Comparison of ENCODE assay signal across 26 mouse cellular contexts in the genomic region with DNA sequence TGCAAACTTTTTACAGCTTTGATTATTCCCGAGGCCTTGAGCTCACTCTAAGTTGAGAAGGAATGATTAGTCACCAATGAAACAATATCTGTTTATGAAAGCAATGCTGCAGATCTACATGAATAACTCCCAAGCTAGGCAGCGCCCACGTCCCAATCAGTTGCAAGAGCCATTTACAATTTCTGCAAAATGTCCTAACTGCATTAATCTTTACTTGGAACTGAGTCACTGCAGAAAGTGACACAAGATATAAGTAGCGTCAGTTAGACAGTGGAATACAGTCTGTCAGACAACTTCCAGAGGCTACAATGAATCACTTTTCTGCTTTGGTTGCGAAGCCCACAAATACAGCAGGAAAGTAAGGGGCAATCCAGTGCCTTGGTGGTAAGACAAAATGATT.
"Had no signal": no experiment of that assay in that cellular context is flagged by ENCODE, and none has a peak within 500 bp of the region (broad histone marks: within the 10 kb centered on the region; RNA-seq: fewer than 3 reads in every experiment).

No protein-coding gene starts in this region.

- DNase-seq: gastrocnemius, postnatal 14 days; gastrocnemius, postnatal 36 days; heart, adult 11 months; heart, adult 2 months; heart, postnatal 14 days; heart, postnatal 36 days; kidney, adult 11 months; kidney, adult 2 months; kidney, adult 9 months; kidney, postnatal 14 days; kidney, postnatal 36 days; layer of hippocampus, adult 9-11 months; layer of hippocampus, postnatal 36 days; left cerebral cortex, postnatal 4 days; liver, embryonic 13.5 days had no signal

- ATAC-seq: hindbrain, postnatal 0 days; intestine, embryonic 16.5 days had no signal

- H3K4me3 ChIP-seq: heart, adult 2 months; heart, embryonic 13.5 days; heart, embryonic 15.5 days; hindbrain, embryonic 13.5 days; hindbrain, embryonic 15.5 days; kidney, embryonic 15.5 days; limb, embryonic 13.5 days; limb, embryonic 15.5 days; liver, embryonic 13.5 days had no signal

- H3K27ac ChIP-seq: heart, adult 2 months; heart, embryonic 13.5 days; heart, embryonic 15.5 days; hindbrain, embryonic 13.5 days; hindbrain, embryonic 15.5 days; hindbrain, postnatal 0 days; kidney, embryonic 15.5 days; kidney, postnatal 0 days; limb, embryonic 13.5 days; limb, embryonic 15.5 days; liver, embryonic 13.5 days had no signal

- H3K9me3 ChIP-seq: heart, embryonic 13.5 days; heart, embryonic 15.5 days; hindbrain, embryonic 13.5 days; hindbrain, embryonic 15.5 days; kidney, embryonic 15.5 days; limb, embryonic 13.5 days; limb, embryonic 15.5 days; liver, embryonic 13.5 days had no signal

- H3K9ac ChIP-seq: heart, embryonic 13.5 days; heart, embryonic 15.5 days; hindbrain, embryonic 13.5 days; hindbrain, embryonic 15.5 days; kidney, embryonic 15.5 days; limb, embryonic 13.5 days; limb, embryonic 15.5 days; liver, embryonic 13.5 days had no signal

- H3K36me3 ChIP-seq: heart, embryonic 13.5 days; heart, embryonic 15.5 days; hindbrain, embryonic 13.5 days; hindbrain, embryonic 15.5 days; kidney, embryonic 15.5 days; limb, embryonic 13.5 days; limb, embryonic 15.5 days; liver, embryonic 13.5 days had no signal

- H3K27me3 ChIP-seq: heart, embryonic 13.5 days; heart, embryonic 15.5 days; hindbrain, embryonic 13.5 days; hindbrain, embryonic 15.5 days; kidney, embryonic 15.5 days; limb, embryonic 13.5 days; limb, embryonic 15.5 days; liver, embryonic 13.5 days had no signal

- H3K4me2 ChIP-seq: heart, embryonic 11.5 days; heart, embryonic 13.5 days; heart, embryonic 15.5 days; hindbrain, embryonic 13.5 days; hindbrain, embryonic 15.5 days; kidney, embryonic 15.5 days; limb, embryonic 13.5 days; limb, embryonic 15.5 days; liver, embryonic 13.5 days had no signal

- H3K4me1 ChIP-seq: heart, embryonic 13.5 days; heart, embryonic 15.5 days; hindbrain, embryonic 13.5 days; hindbrain, embryonic 15.5 days; kidney, embryonic 15.5 days; limb, embryonic 13.5 days; limb, embryonic 15.5 days; liver, embryonic 13.5 days had no signal
